Mouse (Mus musculus): ENCODE measurements around the gene Htr6.

The Htr6 gene

GRCm38 (mm10) chr4:139046354-139046753 lies 29.0 kb downstream of the Htr6 start:
- no peak for DNase-seq (ENCODE audit: low spot score)

- DNase-seq (ENCODE audit: low spot score), result no peak
Observed at GRCm38 (mm10) chr4:139044566-139044965, 30.8 kb downstream of the Htr6 start.

GRCm38 (mm10) chr4:139043600-139043999 lies 31.8 kb downstream of the Htr6 start:
- no peak for DNase-seq (ENCODE audit: low spot score)

- DNase-seq (ENCODE audit: low spot score), result no peak
Observed at GRCm38 (mm10) chr4:139042611-139043010, 32.8 kb downstream of the Htr6 start.

GRCm38 (mm10) chr4:139040084-139040839 lies 35.1 kb downstream of the Htr6 start:
- no peak for DNase-seq (ENCODE audit: low spot score)

GRCm38 (mm10) chr4:139037795-139038607 lies 37.4 kb downstream of the Htr6 start:
- no peak for DNase-seq (ENCODE audit: low spot score)

GRCm38 (mm10) chr4:139035799-139036198 lies 39.6 kb downstream of the Htr6 start:
- DNase-seq (ENCODE audit: low spot score), result no peak

GRCm38 (mm10) chr4:139034942-139035341 lies 40.4 kb downstream of the Htr6 start:
- no peak for DNase-seq (ENCODE audit: low spot score)

GRCm38 (mm10) chr4:139034540-139034939 lies 40.8 kb downstream of the Htr6 start:
- no peak for DNase-seq (ENCODE audit: low spot score)

GRCm38 (mm10) chr4:139034010-139034367 lies 41.4 kb downstream of the Htr6 start:
- DNase-seq (ENCODE audit: low spot score), result no peak

- no peak for DNase-seq (ENCODE audit: low spot score)
Observed at GRCm38 (mm10) chr4:139033263-139034009, 41.9 kb downstream of the Htr6 start.

GRCm38 (mm10) chr4:139032521-139032920 lies 42.8 kb downstream of the Htr6 start:
- DNase-seq (ENCODE audit: low spot score), result no peak

GRCm38 (mm10) chr4:139030675-139031074 lies 44.7 kb downstream of the Htr6 start:
- DNase-seq (ENCODE audit: low spot score), result no peak

- no peak for DNase-seq (ENCODE audit: low spot score)
Observed at GRCm38 (mm10) chr4:139024379-139024778, 51.0 kb downstream of the Htr6 start.

- DNase-seq (ENCODE audit: low spot score), result peak; percentile 73
Observed at GRCm38 (mm10) chr4:139020385-139020784, 55.0 kb downstream of the Htr6 start.

GRCm38 (mm10) chr4:139019413-139019812 lies 56.0 kb downstream of the Htr6 start:
- no peak for DNase-seq (ENCODE audit: low spot score)

- no peak for DNase-seq (ENCODE audit: low spot score)
Observed at GRCm38 (mm10) chr4:139018976-139019375, 56.4 kb downstream of the Htr6 start.

- no peak for DNase-seq (ENCODE audit: low spot score)
Observed at GRCm38 (mm10) chr4:139018388-139018787, 57.0 kb downstream of the Htr6 start.

GRCm38 (mm10) chr4:139014793-139015192 lies 60.6 kb downstream of the Htr6 start:
- DNase-seq (ENCODE audit: low spot score), result no peak

GRCm38 (mm10) chr4:139013281-139013680 lies 62.1 kb downstream of the Htr6 start:
- DNase-seq (ENCODE audit: low spot score), result peak; percentile 52

GRCm38 (mm10) chr4:139011201-139011702 lies 64.1 kb downstream of the Htr6 start:
- no peak for DNase-seq (ENCODE audit: low spot score)
